Mouse (Mus musculus): Measurements from ENCODE around the gene 2610028H24Rik. TPM values are rescaled to one million over a fixed set of nuclear protein-coding genes. Genes with fewer than 3 reads are reported as not detected.
A peak's percentile ranks its signal among the peaks of the same experiment; 100 is the strongest.

The 2610028H24Rik gene
- total and polyA plus RNA-seq, 2 experiments from 2014 or later: not detected

DNA sequence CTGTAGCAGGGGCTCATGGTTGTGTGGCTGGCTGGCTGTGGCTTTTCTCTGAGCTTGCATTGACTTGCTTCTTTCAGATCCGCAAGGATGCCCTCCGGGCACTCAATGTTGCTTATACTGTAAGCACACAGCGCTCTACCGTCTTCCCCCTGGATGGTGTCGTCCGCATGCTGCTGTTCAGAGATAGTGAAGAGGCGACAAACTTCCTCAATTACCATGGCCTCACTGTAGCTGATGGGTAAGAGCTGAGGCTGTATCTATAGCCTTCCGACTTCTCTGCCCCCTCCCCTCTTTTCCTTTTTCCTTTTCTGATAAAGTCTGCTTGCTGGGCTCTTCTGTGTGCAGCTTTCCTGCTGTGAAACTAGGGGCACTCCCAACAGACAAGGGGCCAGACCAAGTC lies 39.4 kb downstream of the 2610028H24Rik start:
- H3K27ac ChIP-seq (ENCODE audit: low read depth): no peak overlapping the region
- DNase-seq (ENCODE audit: low spot score) (no peak), ATAC-seq (ENCODE audit: insufficient read depth, low read depth) (no peak)
- no peaks in the 10 kb centered on the region for H3K9me3 ChIP-seq (replicated peaks; ENCODE audit: control insufficient read depth, low read length)
- no peak overlapping the region for H3K4me2 ChIP-seq (ENCODE audit: low read depth, low read length)
- no peaks in the 10 kb centered on the region for H3K27me3 ChIP-seq (ENCODE audit: control insufficient read depth, insufficient read depth, low read length)
- no peak overlapping the region for H3K4me3 ChIP-seq (ENCODE audit: low read depth, low read length)
- WGBS: 73% methylated on average over 8 of the region's 8 CpGs
- H3K4me1 ChIP-seq (ENCODE audit: control insufficient read depth, insufficient read depth): no peaks in the 10 kb centered on the region
- H3K9ac ChIP-seq (replicated peaks; ENCODE audit: low read depth, low read length): no peak overlapping the region
- TF ChIP-seq EP300 (IDR thresholded peaks at IDR 0.05; ENCODE audit: low read depth): no peak
- peaks cover 89% of the 10 kb centered on the region for H3K36me3 ChIP-seq (replicated peaks; ENCODE audit: control insufficient read depth, insufficient read depth, low read length)

DNA sequence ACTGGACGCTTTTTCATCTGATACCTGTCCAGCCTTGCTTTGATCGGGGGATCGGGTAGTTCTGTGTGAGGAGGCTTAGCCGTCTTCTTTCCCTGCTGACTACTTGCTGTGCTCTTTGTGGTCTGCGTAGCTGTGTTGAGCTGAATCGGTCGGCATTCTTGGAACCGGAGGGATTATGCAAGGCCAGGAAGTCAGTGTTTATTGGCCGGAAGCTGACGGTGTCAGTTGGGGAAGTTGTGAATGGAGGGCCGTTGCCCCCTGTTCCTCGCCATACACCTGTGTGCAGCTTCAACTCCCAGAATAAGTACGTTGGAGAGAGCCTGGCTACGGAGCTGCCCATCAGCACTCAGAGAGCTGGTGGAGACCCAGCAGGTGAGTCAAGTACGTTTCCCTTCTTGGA lies 40.3 kb downstream of the 2610028H24Rik start:
- DNase-seq (ENCODE audit: low spot score): no peak
- Histone ChIP-seq H3K4me3 (ENCODE audit: low read depth, low read length) (no peak overlapping the region), H3K27ac (ENCODE audit: low read depth) (no peak overlapping the region), H3K36me3 (replicated peaks; ENCODE audit: control insufficient read depth, insufficient read depth, low read length) (peaks cover 89% of the 10 kb centered on the region), H3K27me3 (ENCODE audit: control insufficient read depth, insufficient read depth, low read length) (no peaks in the 10 kb centered on the region), H3K4me1 (ENCODE audit: control insufficient read depth, insufficient read depth) (no peaks in the 10 kb centered on the region), H3K9ac (replicated peaks; ENCODE audit: low read depth, low read length) (no peak overlapping the region), H3K4me2 (ENCODE audit: low read depth, low read length) (no peak overlapping the region), H3K9me3 (replicated peaks; ENCODE audit: control insufficient read depth, low read length) (no peaks in the 10 kb centered on the region)
- 82% methylated on average over 15 of the region's 15 CpGs for WGBS
- TF ChIP-seq CTCF (IDR thresholded peaks at IDR 0.05; ENCODE audit: low read depth): no peak
- TF ChIP-seq EP300 (IDR thresholded peaks at IDR 0.05; ENCODE audit: low read depth): no peak
- no peak for ATAC-seq (ENCODE audit: insufficient read depth, low read depth)

DNA sequence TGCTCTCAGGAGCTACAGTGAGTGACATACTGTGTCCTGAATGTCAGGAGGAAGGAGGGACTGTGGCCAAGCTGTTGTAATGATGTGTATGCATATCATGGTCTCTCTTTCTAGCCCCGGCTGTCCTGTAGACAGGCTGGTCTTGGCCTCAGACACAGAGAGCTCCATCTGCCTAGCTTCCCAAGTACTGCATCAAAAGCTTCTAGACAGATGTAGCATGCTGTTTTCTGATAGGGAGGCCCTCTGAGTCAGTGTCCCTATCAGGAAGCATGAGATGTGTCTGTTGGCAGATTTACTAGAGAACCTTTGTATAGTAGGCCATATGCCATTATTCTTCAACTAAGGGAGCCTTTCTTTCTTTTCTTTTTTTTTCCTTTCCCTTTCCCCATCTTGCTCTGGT lies 44.6 kb downstream of the 2610028H24Rik start:
- H3K4me2 ChIP-seq (ENCODE audit: low read depth, low read length): no peak overlapping the region
- TF ChIP-seq EP300 (IDR thresholded peaks at IDR 0.05; ENCODE audit: low read depth) (no peak), CTCF (IDR thresholded peaks at IDR 0.05; ENCODE audit: low read depth) (peak; percentile 15; the same call in 1 of the 2 replicates)
- H3K36me3 ChIP-seq (replicated peaks; ENCODE audit: control insufficient read depth, insufficient read depth, low read length): peaks cover 85% of the 10 kb centered on the region
- ATAC-seq (ENCODE audit: insufficient read depth, low read depth) (peak; percentile 26; the same call in 1 of the 2 replicates), DNase-seq (ENCODE audit: low spot score) (no peak)
- no peak overlapping the region for H3K27ac ChIP-seq (ENCODE audit: low read depth)
- WGBS: 60% methylated on average over 1 of the region's 1 CpGs
- no peaks in the 10 kb centered on the region for H3K27me3 ChIP-seq (ENCODE audit: control insufficient read depth, insufficient read depth, low read length)
- H3K4me3 ChIP-seq (ENCODE audit: low read depth, low read length): no peak overlapping the region
- no peak overlapping the region for H3K9ac ChIP-seq (replicated peaks; ENCODE audit: low read depth, low read length)
- H3K9me3 ChIP-seq (replicated peaks; ENCODE audit: control insufficient read depth, low read length): no peaks in the 10 kb centered on the region
- peaks cover 11% of the 10 kb centered on the region; the same call in 1 of the 2 replicates for H3K4me1 ChIP-seq (ENCODE audit: control insufficient read depth, insufficient read depth)

DNA sequence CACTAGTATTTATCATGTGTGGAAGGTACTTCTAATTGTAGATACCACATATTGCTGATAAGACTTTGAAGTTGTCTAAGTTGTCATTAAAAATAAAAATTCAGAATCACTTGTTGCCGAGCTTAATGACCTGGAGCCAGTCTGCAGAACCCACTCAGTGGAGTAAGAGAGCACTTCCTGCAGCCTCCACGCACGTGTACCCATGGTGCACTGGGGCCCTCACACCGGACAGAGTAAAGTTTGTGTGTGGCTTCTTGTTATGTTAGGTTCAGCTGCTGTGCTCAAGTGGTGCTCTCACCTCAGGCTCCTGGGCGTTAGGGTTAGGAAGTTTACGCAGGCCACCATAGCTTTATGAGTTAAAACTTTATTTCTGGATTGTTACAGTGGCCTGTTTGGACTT lies 46.6 kb downstream of the 2610028H24Rik start:
- DNase-seq (ENCODE audit: low spot score) (no peak), ATAC-seq (ENCODE audit: insufficient read depth, low read depth) (no peak)
- Histone ChIP-seq H3K4me2 (ENCODE audit: low read depth, low read length) (no peak overlapping the region), H3K27me3 (ENCODE audit: control insufficient read depth, insufficient read depth, low read length) (no peaks in the 10 kb centered on the region), H3K36me3 (replicated peaks; ENCODE audit: control insufficient read depth, insufficient read depth, low read length) (peaks cover 85% of the 10 kb centered on the region), H3K4me1 (ENCODE audit: control insufficient read depth, insufficient read depth) (peaks cover 11% of the 10 kb centered on the region; the same call in 1 of the 2 replicates), H3K27ac (ENCODE audit: low read depth) (peak overlapping the region; percentile 61), H3K9me3 (replicated peaks; ENCODE audit: control insufficient read depth, low read length) (no peaks in the 10 kb centered on the region), H3K9ac (replicated peaks; ENCODE audit: low read depth, low read length) (no peak overlapping the region), H3K4me3 (ENCODE audit: low read depth, low read length) (no peak overlapping the region)
- TF ChIP-seq CTCF (IDR thresholded peaks at IDR 0.05; ENCODE audit: low read depth) (no peak), EP300 (IDR thresholded peaks at IDR 0.05; ENCODE audit: low read depth) (no peak)
- WGBS: 75% methylated on average over 6 of the region's 6 CpGs

DNA sequence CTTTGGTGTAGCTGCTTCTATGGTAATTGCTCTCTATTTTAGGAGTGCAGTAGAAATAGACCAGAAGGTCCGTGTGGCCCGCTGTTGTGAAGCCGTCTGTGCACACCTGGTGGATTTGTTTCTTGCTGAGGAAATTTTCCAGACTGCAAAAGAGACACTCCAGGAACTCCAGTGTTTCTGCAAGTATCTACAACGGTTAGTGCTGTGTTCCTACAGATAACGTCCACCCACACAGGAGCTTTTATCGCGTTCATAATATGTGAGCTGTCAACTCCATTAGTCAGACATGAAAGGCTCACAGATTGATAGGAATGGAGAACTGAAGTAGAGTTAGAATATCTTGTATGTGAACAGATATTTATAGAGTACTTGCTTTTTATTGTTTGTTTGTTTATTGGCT lies 47.5 kb downstream of the 2610028H24Rik start:
- Histone ChIP-seq H3K27ac (ENCODE audit: low read depth) (peak overlapping the region; percentile 61), H3K9ac (replicated peaks; ENCODE audit: low read depth, low read length) (no peak overlapping the region), H3K27me3 (ENCODE audit: control insufficient read depth, insufficient read depth, low read length) (no peaks in the 10 kb centered on the region), H3K4me3 (ENCODE audit: low read depth, low read length) (no peak overlapping the region), H3K4me2 (ENCODE audit: low read depth, low read length) (no peak overlapping the region), H3K4me1 (ENCODE audit: control insufficient read depth, insufficient read depth) (peaks cover 11% of the 10 kb centered on the region; the same call in 1 of the 2 replicates), H3K36me3 (replicated peaks; ENCODE audit: control insufficient read depth, insufficient read depth, low read length) (peaks cover 84% of the 10 kb centered on the region), H3K9me3 (replicated peaks; ENCODE audit: control insufficient read depth, low read length) (no peaks in the 10 kb centered on the region)
- no peak for TF ChIP-seq EP300 (IDR thresholded peaks at IDR 0.05; ENCODE audit: low read depth)
- TF ChIP-seq CTCF (IDR thresholded peaks at IDR 0.05; ENCODE audit: low read depth): no peak
- DNase-seq (ENCODE audit: low spot score): peak; percentile 21
- ATAC-seq (ENCODE audit: insufficient read depth, low read depth): 0 out of 2 replicates have a peak, but pooled peaks have one; percentile 11
- 30% methylated on average over 7 of the region's 7 CpGs for WGBS

DNA sequence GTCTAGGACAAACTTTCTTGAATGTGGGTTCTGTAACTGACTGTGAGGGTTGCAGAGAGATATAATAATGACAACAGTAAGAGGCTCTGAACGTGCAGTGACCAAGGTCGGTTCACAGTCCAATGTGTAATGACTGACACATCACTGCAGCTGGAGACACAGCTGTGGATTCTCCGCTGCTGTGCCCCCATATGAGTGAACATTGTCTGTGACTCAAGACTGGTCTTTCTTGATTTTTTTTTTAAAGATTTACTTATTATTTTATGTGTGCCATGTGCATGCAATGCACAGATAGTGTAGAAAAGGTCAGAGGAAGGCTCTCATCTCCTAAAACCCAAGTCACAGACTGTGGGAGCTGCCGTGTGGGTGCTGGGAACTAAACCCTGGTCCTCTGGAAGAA lies 48.6 kb downstream of the 2610028H24Rik start:
- WGBS: 89% methylated on average over 4 of the region's 4 CpGs

More for the DNA sequence above, 48.6 kb downstream of the 2610028H24Rik start:
- peaks cover 91% of the 10 kb centered on the region for H3K36me3 ChIP-seq (replicated peaks; ENCODE audit: control insufficient read depth, insufficient read depth, low read length)
- H3K9ac ChIP-seq (replicated peaks; ENCODE audit: low read depth, low read length): no peak overlapping the region
- H3K27ac ChIP-seq (ENCODE audit: low read depth): no peak overlapping the region
- DNase-seq (ENCODE audit: low spot score): no peak
- ATAC-seq (ENCODE audit: insufficient read depth, low read depth): no peak
- H3K4me1 ChIP-seq (ENCODE audit: control insufficient read depth, insufficient read depth): peaks cover 11% of the 10 kb centered on the region; the same call in 1 of the 2 replicates
- no peak overlapping the region for H3K4me2 ChIP-seq (ENCODE audit: low read depth, low read length)
- no peaks in the 10 kb centered on the region for H3K27me3 ChIP-seq (ENCODE audit: control insufficient read depth, insufficient read depth, low read length)
- TF ChIP-seq EP300 (IDR thresholded peaks at IDR 0.05; ENCODE audit: low read depth): no peak
- TF ChIP-seq CTCF (IDR thresholded peaks at IDR 0.05; ENCODE audit: low read depth): no peak
- no peaks in the 10 kb centered on the region for H3K9me3 ChIP-seq (replicated peaks; ENCODE audit: control insufficient read depth, low read length)
- no peak overlapping the region for H3K4me3 ChIP-seq (ENCODE audit: low read depth, low read length)
